Mouse (Mus musculus) stomach, postnatal 0 days (tissue): ENCODE data around the gene Ube2e3.

Experiments used
- CTCF ChIP-seq: IDR thresholded peaks from 2 replicates; pipeline ENCODE4 v1.5.1; 2016; ENCODE audit warnings: antibody characterized with exemption, low read depth, mild to moderate bottlenecking, moderate library complexity
- EP300 ChIP-seq: optimal IDR thresholded peaks from 2 replicates; pipeline ENCODE3; 2016; ENCODE audit warnings: antibody characterized with exemption

DNA sequence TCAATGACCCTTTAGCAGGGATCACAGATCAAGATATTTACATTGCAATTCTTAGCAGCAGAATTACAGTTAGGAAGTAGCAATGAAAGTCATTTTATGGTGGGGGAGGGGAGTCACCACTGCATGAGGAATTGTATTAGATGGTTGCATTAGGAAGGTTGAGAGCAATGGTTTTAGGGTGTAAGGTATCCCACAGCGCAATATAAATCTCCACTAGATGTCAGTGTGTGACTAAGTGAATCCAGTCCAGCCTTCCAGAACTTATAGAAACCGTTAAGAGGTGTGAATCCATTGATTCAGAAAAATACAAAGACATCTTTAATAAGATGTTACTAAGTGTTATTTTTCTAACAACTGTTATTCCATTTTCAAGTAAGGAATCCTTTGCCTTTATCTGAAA lies 63.4 kb downstream of the Ube2e3 start:
- no peak for TF ChIP-seq EP300
- TF ChIP-seq CTCF: peak; percentile 69
